Mouse (Mus musculus): ENCODE measurements around the gene Zp3.

Zp3 gene

GRCm38 (mm10) chr5:135979904-135980303, at the start of gene Zp3:
TSS of gene Zp3 (plus strand) at chr5:135980099.
- in situ Hi-C loops (cut with MboI; ENCODE audit: low pct_unique_long_range_greater_than_20kb in 1 of 2, low sequenced_read_pairs in 2 of 2, unreplicated experiment in 1 of 2): loop anchor here in 1 of 2 experiments (5.0 kb wide), 1 partner anchor 57 kb away; the partner anchor contains the start of gene Upk3b

- in situ Hi-C loops (cut with MboI; ENCODE audit: low pct_unique_long_range_greater_than_20kb in 1 of 2, low sequenced_read_pairs in 2 of 2, unreplicated experiment in 1 of 2): no loop called here
Measured at GRCm38 (mm10) chr5:135931526-135931925, 48.4 kb upstream of the Zp3 start.

- in situ Hi-C loops (cut with MboI; ENCODE audit: low pct_unique_long_range_greater_than_20kb in 1 of 2, low sequenced_read_pairs in 2 of 2, unreplicated experiment in 1 of 2): no loop called here
Measured at GRCm38 (mm10) chr5:135932359-135932758, 47.5 kb upstream of the Zp3 start.

GRCm38 (mm10) chr5:135933222-135933899, 46.5 kb upstream of the Zp3 start:
- in situ Hi-C loops (cut with MboI; ENCODE audit: low pct_unique_long_range_greater_than_20kb in 1 of 2, low sequenced_read_pairs in 2 of 2, unreplicated experiment in 1 of 2): no loop called here

- in situ Hi-C loops (cut with MboI; ENCODE audit: low pct_unique_long_range_greater_than_20kb in 1 of 2, low sequenced_read_pairs in 2 of 2, unreplicated experiment in 1 of 2): no loop called here
Measured at GRCm38 (mm10) chr5:135933900-135934441, 45.9 kb upstream of the Zp3 start.

GRCm38 (mm10) chr5:135934481-135935175, 45.3 kb upstream of the Zp3 start, which contains the start of gene Ywhag:
TSS of gene Ywhag (minus strand) at chr5:135934616.
- in situ Hi-C loops (cut with MboI; ENCODE audit: low pct_unique_long_range_greater_than_20kb in 1 of 2, low sequenced_read_pairs in 2 of 2, unreplicated experiment in 1 of 2): loop anchor here in 1 of 2 experiments (5.0 kb wide), 1 partner anchor 38 kb away; the partner anchor contains the start of gene Ssc4d

- in situ Hi-C loops (cut with MboI; ENCODE audit: low pct_unique_long_range_greater_than_20kb in 1 of 2, low sequenced_read_pairs in 2 of 2, unreplicated experiment in 1 of 2): loop anchor here in 1 of 2 experiments (5.0 kb wide), 1 partner anchor 37 kb away; the partner anchor contains the start of gene Ssc4d
Measured at GRCm38 (mm10) chr5:135935176-135935523, 44.7 kb upstream of the Zp3 start.

- in situ Hi-C loops (cut with MboI; ENCODE audit: low pct_unique_long_range_greater_than_20kb in 1 of 2, low sequenced_read_pairs in 2 of 2, unreplicated experiment in 1 of 2): loop anchor here in 1 of 2 experiments (5.0 kb wide), 1 partner anchor 37 kb away; the partner anchor contains the start of gene Ssc4d
Measured at GRCm38 (mm10) chr5:135935641-135936190, 44.2 kb upstream of the Zp3 start.

GRCm38 (mm10) chr5:135940587-135940986, 39.3 kb upstream of the Zp3 start:
- in situ Hi-C loops (cut with MboI; ENCODE audit: low pct_unique_long_range_greater_than_20kb in 1 of 2, low sequenced_read_pairs in 2 of 2, unreplicated experiment in 1 of 2): no loop called here

GRCm38 (mm10) chr5:135942710-135943109, 37.2 kb upstream of the Zp3 start:
- in situ Hi-C loops (cut with MboI; ENCODE audit: low pct_unique_long_range_greater_than_20kb in 1 of 2, low sequenced_read_pairs in 2 of 2, unreplicated experiment in 1 of 2): no loop called here

GRCm38 (mm10) chr5:135945916-135946408, 33.9 kb upstream of the Zp3 start:
- in situ Hi-C loops (cut with MboI; ENCODE audit: low pct_unique_long_range_greater_than_20kb in 1 of 2, low sequenced_read_pairs in 2 of 2, unreplicated experiment in 1 of 2): no loop called here

- in situ Hi-C loops (cut with MboI; ENCODE audit: low pct_unique_long_range_greater_than_20kb in 1 of 2, low sequenced_read_pairs in 2 of 2, unreplicated experiment in 1 of 2): no loop called here
Measured at GRCm38 (mm10) chr5:135946621-135947020, 33.3 kb upstream of the Zp3 start.

- in situ Hi-C loops (cut with MboI; ENCODE audit: low pct_unique_long_range_greater_than_20kb in 1 of 2, low sequenced_read_pairs in 2 of 2, unreplicated experiment in 1 of 2): no loop called here
Measured at GRCm38 (mm10) chr5:135950710-135951412, 29.0 kb upstream of the Zp3 start.

- in situ Hi-C loops (cut with MboI; ENCODE audit: low pct_unique_long_range_greater_than_20kb in 1 of 2, low sequenced_read_pairs in 2 of 2, unreplicated experiment in 1 of 2): no loop called here
Measured at GRCm38 (mm10) chr5:135951660-135952059, 28.2 kb upstream of the Zp3 start.

- in situ Hi-C loops (cut with MboI; ENCODE audit: low pct_unique_long_range_greater_than_20kb in 1 of 2, low sequenced_read_pairs in 2 of 2, unreplicated experiment in 1 of 2): no loop called here
Measured at GRCm38 (mm10) chr5:135952830-135953229, 27.1 kb upstream of the Zp3 start.

- in situ Hi-C loops (cut with MboI; ENCODE audit: low pct_unique_long_range_greater_than_20kb in 1 of 2, low sequenced_read_pairs in 2 of 2, unreplicated experiment in 1 of 2): no loop called here
Measured at GRCm38 (mm10) chr5:135956300-135957206, 23.3 kb upstream of the Zp3 start.

GRCm38 (mm10) chr5:135957207-135957974, 22.5 kb upstream of the Zp3 start:
- in situ Hi-C loops (cut with MboI; ENCODE audit: low pct_unique_long_range_greater_than_20kb in 1 of 2, low sequenced_read_pairs in 2 of 2, unreplicated experiment in 1 of 2): no loop called here
